Mouse (Mus musculus) monocyte, adult 59 days (primary cell): ENCODE measurements around the gene Hes2. TPM values are rescaled to one million over a fixed set of nuclear protein-coding genes. Genes with fewer than 3 reads are reported as not detected.

ENCODE experiments used
- total RNA-seq, 2 experiments: library from RNA; stranded (reverse); gene quantifications; one replicate each; pipeline ENCODE4 v1.2.4; 2023

Hes2 gene
- not detected for total RNA-seq

GRCm38 (mm10) chr4:152158585-152159284 lies at the start of gene Hes2:
TSS of gene Hes2 (plus strand) at chr4:152158867.

GRCm38 (mm10) chr4:152115921-152116612 lies 42.6 kb upstream of the Hes2 start, which contains the start of gene Tnfrsf25:
TSS of gene Tnfrsf25 (plus strand) at chr4:152115934.

GRCm38 (mm10) chr4:152151966-152152544 lies 6.6 kb upstream of the Hes2 start, which contains the start of gene Espn:
TSS of gene Espn (minus strand) at chr4:152152371.

GRCm38 (mm10) chr4:152177537-152178343 lies 19.1 kb downstream of the Hes2 start, which contains the start of gene Acot7:
TSS of gene Acot7 (plus strand) at chr4:152178134.

Other genes starting within 250 kb of the Hes2 start
- 10 to 100 TPM; 46.3 to 52.5 TPM for gene Dnajc11, start 225.2 kb upstream of the Hes2 start, total RNA-seq
- 10 to 100 TPM; 24.7 to 34.0 TPM for gene Thap3, start 169.9 kb upstream of the Hes2 start, total RNA-seq
- 1 to 10 TPM; 8.5 to 8.6 TPM for gene Phf13, start 162.6 kb upstream of the Hes2 start, total RNA-seq
- gene Klhl21, start 150.1 kb upstream of the Hes2 start, total RNA-seq: 10 to 100 TPM; 23.1 to 25.3 TPM
- gene Zbtb48, start 131.2 kb upstream of the Hes2 start, total RNA-seq: 10 to 100 TPM; 10.6 to 11.2 TPM
- not detected for gene Tas1r1, start 120.3 kb upstream of the Hes2 start, total RNA-seq
- 10 to 100 TPM; 21.2 to 23.1 TPM for gene Nol9, start 119.5 kb upstream of the Hes2 start, total RNA-seq
- 1 to 10 TPM; 2.8 to 3.0 TPM for gene Plekhg5, start 86.4 kb upstream of the Hes2 start, total RNA-seq
- gene Tnfrsf25, start 42.9 kb upstream of the Hes2 start, total RNA-seq: under 1 TPM; 0.49 to 0.58 TPM
- 1 to 10 TPM; 2.3 to 4.6 TPM for gene Espn, start 6.5 kb upstream of the Hes2 start, total RNA-seq
- gene Acot7, start 19.3 kb downstream of the Hes2 start, total RNA-seq: 10 to 100 TPM; 15.6 to 19.8 TPM
- under 1 TPM; 0.24 to 0.73 TPM for gene Gpr153, start 115.4 kb downstream of the Hes2 start, total RNA-seq
- gene Hes3, start 132.8 kb downstream of the Hes2 start, total RNA-seq: not detected
- gene Icmt, start 138.4 kb downstream of the Hes2 start, total RNA-seq: 10 to 100 TPM; 16.3 to 18.7 TPM
- not detected for gene Rnf207, start 160.1 kb downstream of the Hes2 start, total RNA-seq
- 100 to 1,000 TPM; 515 to 640 TPM for gene Rpl22, start 166.9 kb downstream of the Hes2 start, total RNA-seq
- gene Chd5, start 179.8 kb downstream of the Hes2 start, total RNA-seq: under 1 TPM; 0.50 to 0.61 TPM